Mouse (Mus musculus): ENCODE data around the gene Cul5. TPM values are rescaled to one million over a fixed set of nuclear protein-coding genes. Genes with fewer than 3 reads are reported as not detected.
A peak's percentile ranks its signal among the peaks of the same experiment; 100 is the strongest.

The Cul5 gene
- polyA plus RNA-seq, 1 experiment: 1.6 TPM

- 68% methylated on average over 2 of the region's 2 CpGs for WGBS
- no peak for TF ChIP-seq CTCF (IDR thresholded peaks at IDR 0.05; ENCODE audit: extremely low read depth, insufficient read length, insufficient replicate concordance, low read depth, low read length)
- no peak for TF ChIP-seq POLR2A (IDR thresholded peaks at IDR 0.05; ENCODE audit: low read depth, low read length)
- no peak overlapping the region for H3K27ac ChIP-seq (ENCODE audit: insufficient read depth, low read depth, low read length)
Measured at GRCm38 (mm10) chr9:53664819-53665218, 5.0 kb downstream of the Cul5 start.

GRCm38 (mm10) chr9:53634796-53635195, 35.0 kb downstream of the Cul5 start:
- Histone ChIP-seq H3K27me3 (ENCODE audit: control insufficient read depth, insufficient read depth, low read length) (no peaks in the 10 kb centered on the region), H3K27ac (ENCODE audit: insufficient read depth, low read depth, low read length) (no peak overlapping the region), H3K36me3 (ENCODE audit: control insufficient read depth, insufficient read depth, low read length) (peaks cover 37% of the 10 kb centered on the region), H3K4me1 (ENCODE audit: control insufficient read depth, insufficient read depth, insufficient read length, low read length) (no peaks in the 10 kb centered on the region), H3K4me3 (ENCODE audit: low read depth, low read length) (no peak overlapping the region)
- TF ChIP-seq POLR2A (IDR thresholded peaks at IDR 0.05; ENCODE audit: low read depth, low read length) (no peak), CTCF (IDR thresholded peaks at IDR 0.05; ENCODE audit: extremely low read depth, insufficient read length, insufficient replicate concordance, low read depth, low read length) (no peak)
- 82% methylated on average over 6 of the region's 6 CpGs for WGBS

More at GRCm38 (mm10) chr9:53664819-53665218, 5.0 kb downstream of the Cul5 start:
- 0 out of 2 replicates have a peak, but pooled peaks cover 1% of the 10 kb centered on the region for H3K36me3 ChIP-seq (ENCODE audit: control insufficient read depth, insufficient read depth, low read length)
- peaks cover 3% of the 10 kb centered on the region; the same call in 1 of the 2 replicates for H3K4me1 ChIP-seq (ENCODE audit: control insufficient read depth, insufficient read depth, insufficient read length, low read length)
- H3K4me3 ChIP-seq (ENCODE audit: low read depth, low read length): no peak overlapping the region
- no peaks in the 10 kb centered on the region for H3K27me3 ChIP-seq (ENCODE audit: control insufficient read depth, insufficient read depth, low read length)

GRCm38 (mm10) chr9:53615246-53615645, 54.6 kb downstream of the Cul5 start:
- no peak for TF ChIP-seq CTCF (IDR thresholded peaks at IDR 0.05; ENCODE audit: extremely low read depth, insufficient read length, insufficient replicate concordance, low read depth, low read length)
- TF ChIP-seq POLR2A (IDR thresholded peaks at IDR 0.05; ENCODE audit: low read depth, low read length): no peak
- Histone ChIP-seq H3K36me3 (ENCODE audit: control insufficient read depth, insufficient read depth, low read length) (peaks cover 25% of the 10 kb centered on the region), H3K4me3 (ENCODE audit: low read depth, low read length) (no peak overlapping the region), H3K27me3 (ENCODE audit: control insufficient read depth, insufficient read depth, low read length) (no peaks in the 10 kb centered on the region), H3K4me1 (ENCODE audit: control insufficient read depth, insufficient read depth, insufficient read length, low read length) (no peaks in the 10 kb centered on the region), H3K27ac (ENCODE audit: insufficient read depth, low read depth, low read length) (no peak overlapping the region)
- WGBS: 85% methylated on average over 8 of the region's 8 CpGs

DNA sequence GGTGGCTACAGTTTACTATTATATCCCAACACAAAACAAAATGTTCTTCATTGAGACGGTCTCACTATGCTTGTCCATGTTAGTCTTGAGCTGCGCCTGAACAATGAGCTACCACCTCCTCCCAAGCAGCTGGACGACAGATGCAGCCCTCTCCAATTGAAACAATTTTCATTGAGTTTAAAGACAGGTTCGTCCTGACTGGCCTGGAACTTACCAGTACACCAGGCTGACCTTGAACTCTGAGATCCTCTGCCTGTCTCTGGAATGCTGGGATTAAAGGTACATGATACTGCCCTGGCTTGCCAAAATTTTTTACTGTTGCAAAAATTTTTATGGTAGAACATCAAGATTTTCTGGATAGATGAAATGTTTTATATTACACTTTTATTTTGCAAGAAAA, 55.5 kb downstream of the Cul5 start:
- Histone ChIP-seq H3K4me3 (ENCODE audit: low read depth, low read length) (no peak overlapping the region), H3K27me3 (ENCODE audit: control insufficient read depth, insufficient read depth, low read length) (no peaks in the 10 kb centered on the region), H3K36me3 (ENCODE audit: control insufficient read depth, insufficient read depth, low read length) (peaks cover 18% of the 10 kb centered on the region), H3K27ac (ENCODE audit: insufficient read depth, low read depth, low read length) (no peak overlapping the region), H3K4me1 (ENCODE audit: control insufficient read depth, insufficient read depth, insufficient read length, low read length) (no peaks in the 10 kb centered on the region)
- 75% methylated on average over 4 of the region's 4 CpGs for WGBS
- TF ChIP-seq CTCF (IDR thresholded peaks at IDR 0.05; ENCODE audit: extremely low read depth, insufficient read length, insufficient replicate concordance, low read depth, low read length): no peak
- TF ChIP-seq POLR2A (IDR thresholded peaks at IDR 0.05; ENCODE audit: low read depth, low read length): no peak

DNA sequence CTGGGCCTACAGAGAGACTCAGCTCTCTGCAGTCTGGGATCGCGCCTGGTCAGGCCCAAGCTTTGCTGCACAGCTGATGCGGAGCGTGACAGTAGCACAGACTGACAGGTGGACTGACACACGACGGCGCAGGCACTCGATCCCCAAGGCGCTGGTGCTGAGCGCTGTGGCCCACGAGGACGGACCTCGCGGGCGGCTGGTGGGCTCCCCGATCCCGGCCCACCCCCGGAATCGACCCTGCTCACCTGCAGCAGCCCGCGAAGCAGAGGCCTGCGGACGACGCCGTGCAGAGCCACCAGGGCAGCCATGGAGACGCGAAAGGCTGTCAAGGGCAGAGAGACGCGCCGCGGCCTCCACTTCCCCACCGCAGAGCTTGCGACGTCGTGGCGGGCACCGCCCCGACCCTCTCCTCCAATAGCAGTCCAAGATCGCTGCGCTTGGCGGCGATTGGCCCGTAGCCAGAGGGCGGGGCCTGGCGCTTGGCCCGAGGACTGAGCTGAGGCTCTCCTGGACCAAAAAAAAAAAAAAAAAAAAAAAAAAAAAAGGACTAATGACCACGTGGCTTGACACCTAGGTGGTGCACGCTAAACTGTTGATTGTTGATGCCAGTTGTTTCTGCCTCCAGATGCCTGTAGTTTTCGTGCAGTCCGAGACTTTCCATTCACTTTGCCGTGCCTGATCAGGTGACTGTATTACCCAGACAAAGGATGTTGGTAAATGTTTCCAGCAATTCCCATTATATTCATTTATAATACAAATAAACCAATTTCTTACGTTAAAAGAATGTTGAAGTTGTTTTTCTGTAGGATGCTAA, 59.6 kb downstream of the Cul5 start, which contains the start of gene Acat1:
Gene Acat1, minus strand, starts transcription at position 415 of the 814 bp plus-strand sequence.
- 0 out of 2 replicates have a peak, but pooled peaks cover under 1% of the 10 kb centered on the region for H3K36me3 ChIP-seq (ENCODE audit: control insufficient read depth, insufficient read depth, low read length)
- TF ChIP-seq CTCF (IDR thresholded peaks at IDR 0.05; ENCODE audit: extremely low read depth, insufficient read length, insufficient replicate concordance, low read depth, low read length): no peak
- peak; percentile 50; the same call in 1 of the 2 replicates for TF ChIP-seq POLR2A (IDR thresholded peaks at IDR 0.05; ENCODE audit: low read depth, low read length)
- no peaks in the 10 kb centered on the region for H3K27me3 ChIP-seq (ENCODE audit: control insufficient read depth, insufficient read depth, low read length)
- WGBS: 1% methylated on average over 52 of the region's 52 CpGs
- peak within 1 kb of the TSS; percentile 21 for H3K27ac ChIP-seq (ENCODE audit: insufficient read depth, low read depth, low read length)
- H3K4me3 ChIP-seq (ENCODE audit: low read depth, low read length): peak within 1 kb of the TSS; percentile 91
- peaks cover 2% of the 10 kb centered on the region; the same call in 1 of the 2 replicates for H3K4me1 ChIP-seq (ENCODE audit: control insufficient read depth, insufficient read depth, insufficient read length, low read length)

GRCm38 (mm10) chr9:53609306-53609967, 60.4 kb downstream of the Cul5 start:
- TF ChIP-seq CTCF (IDR thresholded peaks at IDR 0.05; ENCODE audit: extremely low read depth, insufficient read length, insufficient replicate concordance, low read depth, low read length) (no peak), POLR2A (IDR thresholded peaks at IDR 0.05; ENCODE audit: low read depth, low read length) (no peak)
- Histone ChIP-seq H3K4me1 (ENCODE audit: control insufficient read depth, insufficient read depth, insufficient read length, low read length) (peaks cover 9% of the 10 kb centered on the region), H3K36me3 (ENCODE audit: control insufficient read depth, insufficient read depth, low read length) (no peaks in the 10 kb centered on the region), H3K27ac (ENCODE audit: insufficient read depth, low read depth, low read length) (peak overlapping the region; percentile 21), H3K27me3 (ENCODE audit: control insufficient read depth, insufficient read depth, low read length) (no peaks in the 10 kb centered on the region), H3K4me3 (ENCODE audit: low read depth, low read length) (peak overlapping the region; percentile 91)
- 15% methylated on average over 12 of the region's 12 CpGs for WGBS

- H3K27ac ChIP-seq (ENCODE audit: insufficient read depth, low read depth, low read length): no peak overlapping the region
- H3K4me3 ChIP-seq (ENCODE audit: low read depth, low read length): no peak overlapping the region
- TF ChIP-seq CTCF (IDR thresholded peaks at IDR 0.05; ENCODE audit: extremely low read depth, insufficient read length, insufficient replicate concordance, low read depth, low read length): no peak
- no peak for TF ChIP-seq POLR2A (IDR thresholded peaks at IDR 0.05; ENCODE audit: low read depth, low read length)
- H3K27me3 ChIP-seq (ENCODE audit: control insufficient read depth, insufficient read depth, low read length): no peaks in the 10 kb centered on the region
- H3K4me1 ChIP-seq (ENCODE audit: control insufficient read depth, insufficient read depth, insufficient read length, low read length): peaks cover 11% of the 10 kb centered on the region
- no peaks in the 10 kb centered on the region for H3K36me3 ChIP-seq (ENCODE audit: control insufficient read depth, insufficient read depth, low read length)
- WGBS: 90% methylated on average over 4 of the region's 4 CpGs
Measured at GRCm38 (mm10) chr9:53607816-53608215, 62.0 kb downstream of the Cul5 start.

Data from small intestine, adult 2 months (tissue).